Mouse (Mus musculus): Measurements from ENCODE around the gene Lsm10. TPM values are rescaled to one million over a fixed set of nuclear protein-coding genes. Genes with fewer than 3 reads are reported as not detected.

Gene Lsm10
- total and polyA plus RNA-seq, 3 experiments: 35.0 to 49.6 TPM; not detected in 1

- Histone ChIP-seq H3K27ac (ENCODE audit: control insufficient read depth, low read depth, low read length) (no peak overlapping the region), H3K79me2 (ENCODE audit: control insufficient read depth, insufficient read depth, low read length, poor library complexity) (peaks cover 1% of the 10 kb centered on the region; the same call in 1 of the 2 replicates), H3K36me3 (ENCODE audit: control insufficient read depth in 1 of 2, insufficient read depth in 2 of 2, low read length in 2 of 2) (peaks cover 0 to 8% of the 10 kb centered on the region in 2 experiments; a peak in 1 of 4 replicates), H3K4me1 (ENCODE audit: control insufficient read depth in 1 of 2, insufficient read depth in 2 of 2, low read length in 2 of 2) (no peaks in the 10 kb centered on the region), H3K9me3 (replicated peaks; ENCODE audit: insufficient read depth, low read length) (no peaks in the 10 kb centered on the region), H3K9ac (ENCODE audit: control insufficient read depth, low read depth, low read length, poor library complexity, severe bottlenecking) (no peak overlapping the region), H3K4me3 (ENCODE audit: control insufficient read depth in 1 of 2, insufficient read depth in 1 of 2, low read depth in 2 of 2, low read length in 2 of 2) (no peak overlapping the region), H3K27me3 (ENCODE audit: control insufficient read depth in 1 of 2, insufficient read depth in 2 of 2, low read length in 2 of 2) (no peaks in the 10 kb centered on the region)
- no peak for DNase-seq (ENCODE audit: low read depth, low spot score)
- TF ChIP-seq MAX (IDR thresholded peaks at IDR 0.05; ENCODE audit: low read length) (no peak), ETS1 (IDR thresholded peaks at IDR 0.05; ENCODE audit: low read depth, low read length) (no peak), SMC3 (IDR thresholded peaks at IDR 0.05; ENCODE audit: low read depth, low read length) (no peak), ZMIZ1 (IDR thresholded peaks at IDR 0.05; ENCODE audit: low read depth, low read length) (no peak), MYC (IDR thresholded peaks at IDR 0.05; ENCODE audit: low read depth, low read length) (no peak), USF2 (IDR thresholded peaks at IDR 0.05; ENCODE audit: borderline replicate concordance in 1 of 2, insufficient read depth in 1 of 2, low read depth in 1 of 2, low read length in 2 of 2) (no peak), RCOR1 (IDR thresholded peaks at IDR 0.05; ENCODE audit: low read depth, low read length) (no peak), TCF12 (IDR thresholded peaks at IDR 0.05; ENCODE audit: low read depth, low read length) (no peak), CTCF (IDR thresholded peaks at IDR 0.05 in 2 of 3, conservative IDR thresholded peaks at IDR 0.05 in 1 of 3; ENCODE audit: control insufficient read depth in 1 of 3, insufficient read depth in 1 of 3, low read depth in 2 of 3, low read length in 3 of 3, poor library complexity in 1 of 3, severe bottlenecking in 1 of 3) (no peak), HCFC1 (IDR thresholded peaks at IDR 0.05; ENCODE audit: low read depth, low read length) (no peak), MYB (IDR thresholded peaks at IDR 0.05; ENCODE audit: low read depth, low read length) (no peak), UBTF (IDR thresholded peaks at IDR 0.05; ENCODE audit: borderline replicate concordance, insufficient read depth, low read depth, low read length) (no peak), MXI1 (IDR thresholded peaks at IDR 0.05; ENCODE audit: low read depth, low read length) (no peak)
Observed at GRCm38 (mm10) chr4:126120052-126120451, 23.6 kb downstream of the Lsm10 start.

GRCm38 (mm10) chr4:126120506-126120905, 24.1 kb downstream of the Lsm10 start:
- TF ChIP-seq MXI1 (IDR thresholded peaks at IDR 0.05; ENCODE audit: low read depth, low read length): no peak
- no peak for TF ChIP-seq ZNF384 (IDR thresholded peaks at IDR 0.05; ENCODE audit: low read depth, low read length)
- no peak for TF ChIP-seq MEF2A (IDR thresholded peaks at IDR 0.05; ENCODE audit: extremely low read depth, insufficient replicate concordance, low read depth, low read length, poor library complexity, severe bottlenecking)
- no peak for TF ChIP-seq MYC (IDR thresholded peaks at IDR 0.05; ENCODE audit: low read depth, low read length)
- no peak for TF ChIP-seq ZKSCAN1 (IDR thresholded peaks at IDR 0.05; ENCODE audit: low read depth, low read length)
- no peak for TF ChIP-seq POLR2AphosphoS2 (IDR thresholded peaks at IDR 0.05; ENCODE audit: low read length)
- TF ChIP-seq GATA1 (IDR thresholded peaks at IDR 0.05; ENCODE audit: low read depth, low read length): no peak
- TF ChIP-seq POLR2A (IDR thresholded peaks at IDR 0.05; ENCODE audit: control insufficient read depth in 1 of 2, insufficient read depth in 1 of 2, low read depth in 1 of 2, low read length in 2 of 2, poor library complexity in 1 of 2): no peak
- TF ChIP-seq HCFC1 (IDR thresholded peaks at IDR 0.05; ENCODE audit: low read depth, low read length): no peak
- no peak for TF ChIP-seq ZC3H11A (IDR thresholded peaks at IDR 0.05; ENCODE audit: low read depth, low read length)
- TF ChIP-seq RCOR1 (IDR thresholded peaks at IDR 0.05; ENCODE audit: low read depth, low read length): no peak
- TF ChIP-seq ETS1 (IDR thresholded peaks at IDR 0.05; ENCODE audit: low read depth, low read length): no peak
- no peak for TF ChIP-seq E2F4 (IDR thresholded peaks at IDR 0.05; ENCODE audit: borderline replicate concordance, low read depth, low read length)
- no peak for TF ChIP-seq TBP (IDR thresholded peaks at IDR 0.05; ENCODE audit: low read depth, low read length)
- no peak for TF ChIP-seq SIN3A (IDR thresholded peaks at IDR 0.05; ENCODE audit: low read length)
- no peak for TF ChIP-seq ELF1 (IDR thresholded peaks at IDR 0.05; ENCODE audit: low read depth, low read length)
- TF ChIP-seq CHD2 (IDR thresholded peaks at IDR 0.05; ENCODE audit: low read length): no peak
- no peak for TF ChIP-seq CHD1 (IDR thresholded peaks at IDR 0.05; ENCODE audit: low read depth, low read length)
- no peak for TF ChIP-seq TAL1 (IDR thresholded peaks at IDR 0.05; ENCODE audit: low read length)
- no peak overlapping the region for H3K27ac ChIP-seq (ENCODE audit: control insufficient read depth, low read depth, low read length)

More at GRCm38 (mm10) chr4:126120506-126120905, 24.1 kb downstream of the Lsm10 start:
- DNase-seq (ENCODE audit: low read depth, low spot score): no peak
- Histone ChIP-seq H3K27me3 (ENCODE audit: control insufficient read depth in 1 of 2, insufficient read depth in 2 of 2, low read length in 2 of 2) (no peaks in the 10 kb centered on the region), H3K36me3 (ENCODE audit: control insufficient read depth in 1 of 2, insufficient read depth in 2 of 2, low read length in 2 of 2) (peaks cover 0 to 7% of the 10 kb centered on the region in 2 experiments; a peak in 1 of 4 replicates), H3K4me3 (ENCODE audit: control insufficient read depth in 1 of 2, insufficient read depth in 1 of 2, low read depth in 2 of 2, low read length in 2 of 2) (no peak overlapping the region), H3K9me3 (replicated peaks; ENCODE audit: insufficient read depth, low read length) (no peaks in the 10 kb centered on the region), H3K79me2 (ENCODE audit: control insufficient read depth, insufficient read depth, low read length, poor library complexity) (peaks cover 1% of the 10 kb centered on the region; the same call in 1 of the 2 replicates), H3K4me1 (ENCODE audit: control insufficient read depth in 1 of 2, insufficient read depth in 2 of 2, low read length in 2 of 2) (no peaks in the 10 kb centered on the region), H3K9ac (ENCODE audit: control insufficient read depth, low read depth, low read length, poor library complexity, severe bottlenecking) (no peak overlapping the region)
